Mouse (Mus musculus) CH12.LX (cell line): ENCODE measurements around the gene Irf2bp2. TPM values are rescaled to one million over a fixed set of nuclear protein-coding genes. Genes with fewer than 3 reads are reported as not detected.

Experiments used
- DNase-seq: peaks from one replicate; pipeline ENCODE4 v3.0.0-alpha.2; 2013; ENCODE audit errors: extremely low read depth
- H3K27ac ChIP-seq: 2 replicates; pipeline ENCODE4 v1.5.1; 2012; ENCODE audit warnings: low read depth, mild to moderate bottlenecking, control low read depth, moderate library complexity; ENCODE audit not compliant: insufficient read depth
- H3K27me3 ChIP-seq: replicated peaks from 2 replicates; pipeline ENCODE3; 2012; ENCODE audit warnings: inconsistent platforms
- H3K36me3 ChIP-seq, 2 experiments: replicated peaks in 1 of 2; 2 replicates each; pipeline versions ENCODE3 to v1.6.1; 2012; ENCODE audit warnings: inconsistent platforms in 1 of 2, low read length in 1 of 2, mild to moderate bottlenecking in 1 of 2, mixed read lengths in 1 of 2, moderate library complexity in 1 of 2; ENCODE audit not compliant: control insufficient read depth in 1 of 2, insufficient read depth in 1 of 2
- H3K4me1 ChIP-seq, 2 experiments: 2 replicates each; pipeline ENCODE4 v1.6.1; 2012; ENCODE audit warnings: inconsistent platforms in 1 of 2, moderate library complexity in 1 of 2; ENCODE audit not compliant: insufficient read depth in 2 of 2, control insufficient read depth in 1 of 2
- H3K4me2 ChIP-seq: 2 replicates; pipeline ENCODE4 v1.6.1; 2012; ENCODE audit warnings: low read depth, mild to moderate bottlenecking, control low read depth; ENCODE audit not compliant: poor library complexity, insufficient read depth, severe bottlenecking
- H3K4me3 ChIP-seq, 3 experiments: fragments of 150-350 bp in 1 of 3; sonication (generic) in 1 of 3; replicated peaks in 1 of 3; 2 replicates each; pipeline versions ENCODE3 to v1.5.1; 2011 to 2012; ENCODE audit warnings: low read depth in 2 of 3, low read length in 2 of 3, mild to moderate bottlenecking in 2 of 3, moderate library complexity in 2 of 3, control low read depth in 1 of 3, improper control_type of control experiment in 1 of 3, inconsistent platforms in 1 of 3, mixed read lengths in 1 of 3; ENCODE audit not compliant: poor library complexity in 1 of 3
- H3K79me2 ChIP-seq: replicated peaks from 2 replicates; pipeline ENCODE4 v1.6.1; 2012; ENCODE audit warnings: mild to moderate bottlenecking, moderate library complexity; ENCODE audit not compliant: control insufficient read depth, poor library complexity, insufficient read depth, severe bottlenecking; ENCODE audit errors: extremely low read depth
- H3K9ac ChIP-seq: 2 replicates; pipeline ENCODE4 v1.6.1; 2012; ENCODE audit warnings: low read depth, mild to moderate bottlenecking, control low read depth, moderate library complexity; ENCODE audit not compliant: insufficient read depth
- H3K9me3 ChIP-seq: replicated peaks from 2 replicates; pipeline ENCODE3; 2012; ENCODE audit warnings: low read length, inconsistent platforms, mixed read lengths
- BHLHE40 ChIP-seq: IDR thresholded peaks from 2 replicates; pipeline ENCODE4 v1.6.1; 2011; ENCODE audit warnings: mild to moderate bottlenecking, low read depth, low read length, improper control_type of control experiment
- CHD1 ChIP-seq: IDR thresholded peaks from 2 replicates; pipeline ENCODE4 v1.6.1; 2012; ENCODE audit warnings: low read depth, low read length, improper control_type of control experiment, inconsistent platforms
- CHD2 ChIP-seq: IDR thresholded peaks from 2 replicates; pipeline ENCODE4 v1.6.1; 2011; ENCODE audit warnings: low read length, improper control_type of control experiment
- CTCF ChIP-seq, 2 experiments: IDR thresholded peaks in 1 of 2; conservative IDR thresholded peaks in 1 of 2; 2 replicates each; pipeline ENCODE4 v1.5.1; 2011 to 2012; ENCODE audit warnings: low read depth in 2 of 2, low read length in 2 of 2, improper control_type of control experiment in 1 of 2, inconsistent platforms in 1 of 2, mild to moderate bottlenecking in 1 of 2, moderate library complexity in 1 of 2
- E2F4 ChIP-seq: IDR thresholded peaks from 2 replicates; pipeline ENCODE4 v1.6.1; 2011; ENCODE audit warnings: low read depth, low read length, improper control_type of control experiment; ENCODE audit not compliant: insufficient replicate concordance
- ELF1 ChIP-seq: IDR thresholded peaks from 2 replicates; pipeline ENCODE4 v1.6.1; 2014; ENCODE audit warnings: low read depth, mild to moderate bottlenecking, inconsistent platforms, low read length, improper control_type of control experiment
- EP300 ChIP-seq: IDR thresholded peaks from 2 replicates; pipeline ENCODE4 v1.6.1; 2011; ENCODE audit warnings: low read length, improper control_type of control experiment
- ETS1 ChIP-seq: conservative IDR thresholded peaks from 2 replicates; pipeline ENCODE4 v1.6.1; 2012; ENCODE audit warnings: low read depth, mild to moderate bottlenecking, inconsistent platforms, low read length, improper control_type of control experiment, moderate library complexity
- HCFC1 ChIP-seq: IDR thresholded peaks from 2 replicates; pipeline ENCODE4 v1.6.1; 2012; ENCODE audit warnings: low read depth, mild to moderate bottlenecking, inconsistent platforms, low read length, improper control_type of control experiment
- IRF4 ChIP-seq: IDR thresholded peaks from 2 replicates; pipeline ENCODE4 v1.6.1; 2014; ENCODE audit warnings: low read depth, mild to moderate bottlenecking, inconsistent platforms, low read length, improper control_type of control experiment
- JUND ChIP-seq: conservative IDR thresholded peaks from 2 replicates; pipeline ENCODE4 v1.6.1; 2011; ENCODE audit warnings: low read depth, low read length, improper control_type of control experiment
- MAFK ChIP-seq: IDR thresholded peaks from 2 replicates; pipeline ENCODE4 v1.6.1; 2011; ENCODE audit warnings: low read length, improper control_type of control experiment; ENCODE audit not compliant: insufficient replicate concordance
- MAX ChIP-seq: IDR thresholded peaks from 2 replicates; pipeline ENCODE4 v1.6.1; 2011; ENCODE audit warnings: low read length, improper control_type of control experiment
- MAZ ChIP-seq: IDR thresholded peaks from 2 replicates; pipeline ENCODE4 v1.6.1; 2012; ENCODE audit warnings: low read depth, mild to moderate bottlenecking, inconsistent platforms, low read length, improper control_type of control experiment, moderate library complexity
- MXI1 ChIP-seq: IDR thresholded peaks from 2 replicates; pipeline ENCODE4 v1.6.1; 2011; ENCODE audit warnings: mild to moderate bottlenecking, low read depth, low read length, improper control_type of control experiment
- NELFE ChIP-seq: IDR thresholded peaks from 2 replicates; pipeline ENCODE4 v1.6.1; 2011; ENCODE audit warnings: low read depth, low read length, improper control_type of control experiment
- NRF1 ChIP-seq: IDR thresholded peaks from 2 replicates; pipeline ENCODE4 v1.6.1; 2014; ENCODE audit warnings: low read depth, mild to moderate bottlenecking, inconsistent platforms, low read length, improper control_type of control experiment, moderate library complexity
- POLR2A ChIP-seq: IDR thresholded peaks from 2 replicates; pipeline ENCODE4 v1.6.1; 2011; ENCODE audit warnings: low read depth, mild to moderate bottlenecking, improper control_type of control experiment, low read length
- POLR2AphosphoS2 ChIP-seq: IDR thresholded peaks from 2 replicates; pipeline ENCODE4 v1.6.1; 2011; ENCODE audit warnings: low read depth, low read length, improper control_type of control experiment
- RAD21 ChIP-seq: IDR thresholded peaks from 2 replicates; pipeline ENCODE4 v1.6.1; 2011; ENCODE audit warnings: low read depth, mild to moderate bottlenecking, low read length, improper control_type of control experiment, moderate library complexity
- RCOR1 ChIP-seq: conservative IDR thresholded peaks from 2 replicates; pipeline ENCODE4 v1.6.1; 2012; ENCODE audit warnings: low read depth, mild to moderate bottlenecking, inconsistent platforms, low read length, improper control_type of control experiment
- SIN3A ChIP-seq: IDR thresholded peaks from 2 replicates; pipeline ENCODE4 v1.6.1; 2012; ENCODE audit warnings: low read length, improper control_type of control experiment, inconsistent platforms
- TBP ChIP-seq: conservative IDR thresholded peaks from 2 replicates; pipeline ENCODE4 v1.6.1; 2011; ENCODE audit warnings: low read depth, low read length, improper control_type of control experiment
- TCF12 ChIP-seq: IDR thresholded peaks from 2 replicates; pipeline ENCODE4 v1.6.1; 2014; ENCODE audit warnings: low read depth, mild to moderate bottlenecking, inconsistent platforms, low read length, improper control_type of control experiment
- UBTF ChIP-seq: IDR thresholded peaks from 2 replicates; pipeline ENCODE4 v1.6.1; 2012; ENCODE audit warnings: low read depth, mild to moderate bottlenecking, inconsistent platforms, low read length, improper control_type of control experiment, moderate library complexity
- USF1 ChIP-seq: IDR thresholded peaks from 2 replicates; pipeline ENCODE4 v1.6.1; 2014; ENCODE audit warnings: low read depth, mild to moderate bottlenecking, inconsistent platforms, low read length, improper control_type of control experiment
- ZC3H11A ChIP-seq: IDR thresholded peaks from 2 replicates; pipeline ENCODE4 v1.6.1; 2012; ENCODE audit warnings: low read depth, mild to moderate bottlenecking, inconsistent platforms, low read length, improper control_type of control experiment
- ZKSCAN1 ChIP-seq: IDR thresholded peaks from 2 replicates; pipeline ENCODE4 v1.6.1; 2012; ENCODE audit warnings: low read depth, inconsistent platforms, low read length, improper control_type of control experiment, borderline replicate concordance
- ZMIZ1 ChIP-seq: IDR thresholded peaks from 2 replicates; pipeline ENCODE4 v1.6.1; 2012; ENCODE audit warnings: low read depth, mild to moderate bottlenecking, inconsistent platforms, low read length, improper control_type of control experiment
- ZNF384 ChIP-seq: IDR thresholded peaks from 2 replicates; pipeline ENCODE4 v1.6.1; 2012; ENCODE audit warnings: low read depth, low read length, improper control_type of control experiment, inconsistent platforms
- dilution Hi-C: fragments of 300-500 bp; cut with MboI; formaldehyde crosslinking; loops from 2 replicates; pipeline ENCODE4 v1.14.3; 2020; ENCODE audit warnings: low sequenced_read_pairs; ENCODE audit not compliant: extremely low pct_unique_long_range_greater_than_20kb, extremely low pct_ligation_motif_present
- in situ Hi-C: fragments of 300-500 bp; cut with MboI; formaldehyde crosslinking; loops from 3 replicates; pipeline ENCODE4 v1.14.3; 2019; ENCODE audit warnings: low sequenced_read_pairs, low pct_ligation_motif_present, low pct_unique_long_range_greater_than_20kb, mixed read lengths
- polyA plus RNA-seq: library from polyadenylated mRNA; unstranded; fragments of >175 nt; gene quantifications from 2 replicates; pipeline ENCODE4 v1.2.1, GENCODE M21; 2012; ENCODE audit warnings: low read depth; ENCODE audit not compliant: insufficient read length
- total RNA-seq, 2 experiments: library from RNA; depleted of rRNA; stranded (reverse); fragments of 300-350 nt in 1 of 2; fragments of >200 nt in 1 of 2; gene quantifications; 2 replicates each; pipeline ENCODE4 v1.2.3; 2012 to 2014

The Irf2bp2 gene
- total and polyA plus RNA-seq, 3 experiments, result 19.9 to 31.2 (median 28.6) TPM

GRCm38 (mm10) chr8:126596097-126596634, 2.4 kb upstream of the Irf2bp2 start (continued):
- TF ChIP-seq IRF4 (peak; percentile 89), HCFC1 (peak; percentile 41), SIN3A (peak; percentile 71), MXI1 (peak; percentile 82), POLR2A (peak; percentile 66; the same call in 1 of the 2 replicates), ELF1 (peak; percentile 56; the same call in 1 of the 2 replicates), ZKSCAN1 (no peak), ZC3H11A (no peak), JUND (0 out of 2 replicates have a peak, but pooled peaks have one; percentile 25), POLR2AphosphoS2 (peak; percentile 52; the same call in 1 of the 2 replicates), BHLHE40 (peak; percentile 85), ZNF384 (peak; percentile 88), NELFE (0 out of 2 replicates have a peak, but pooled peaks have one; percentile 41), MAX (peak; percentile 74; the same call in 1 of the 2 replicates), TCF12 (peak; percentile 88; the same call in 1 of the 2 replicates), USF1 (peak; percentile 78), NRF1 (no peak), CTCF (conservative IDR thresholded peaks at IDR 0.05 in 1 of 2, IDR thresholded peaks at IDR 0.05 in 1 of 2; ENCODE audit: low read depth in 2 of 2, low read length in 2 of 2) (no peak), UBTF (no peak)

- Histone ChIP-seq H3K79me2 (peaks cover 28% of the 10 kb centered on the region), H3K36me3 (peaks cover 7 to 16% of the 10 kb centered on the region in 2 experiments), H3K9ac (peak overlapping the region; percentile 91), H3K27me3 (no peaks in the 10 kb centered on the region), H3K27ac (peak overlapping the region; percentile 98), H3K4me3 (peak overlapping the region; percentile 75 to 89 (median 80)), H3K4me2 (peak overlapping the region; percentile 78), H3K4me1 (peaks cover 15 to 45% of the 10 kb centered on the region in 2 experiments), H3K9me3 (no peaks in the 10 kb centered on the region)
- dilution Hi-C loops, result no loop called here
- DNase-seq, result no peak
- in situ Hi-C loops, result loop anchor here (5.0 to 10.0 kb wide), 3 partner anchors 162 to 329 kb away; no protein-coding TSS in a partner anchor
- TF ChIP-seq RCOR1 (no peak; the same call in 1 of the 2 replicates), MAZ (0 out of 2 replicates have a peak, but pooled peaks have one; percentile 7), NRF1 (peak; percentile 9; the same call in 1 of the 2 replicates), MAX (peak; percentile 81), NELFE (0 out of 2 replicates have a peak, but pooled peaks have one; percentile 6), RAD21 (no peak; the same call in none of the 2 replicates), MAFK (0 out of 2 replicates have a peak, but pooled peaks have one; percentile 61), UBTF (peak; percentile 47), BHLHE40 (peak; percentile 94), POLR2AphosphoS2 (peak; percentile 9; the same call in 1 of the 2 replicates), JUND (no peak), ZC3H11A (no peak), POLR2A (peak; percentile 10; the same call in 1 of the 2 replicates), EP300 (peak; percentile 30; the same call in 1 of the 2 replicates), CHD2 (peak; percentile 11; the same call in 1 of the 2 replicates), ZNF384 (no peak), E2F4 (no peak), ETS1 (peak; percentile 60), USF1 (peak; percentile 36; the same call in 1 of the 2 replicates), CHD1 (0 out of 2 replicates have a peak, but pooled peaks have one; percentile 20), TBP (0 out of 2 replicates have a peak, but pooled peaks have one; percentile 27), MXI1 (peak; percentile 60; the same call in 1 of the 2 replicates), IRF4 (peak; percentile 17; the same call in 1 of the 2 replicates), TCF12 (0 out of 2 replicates have a peak, but pooled peaks have one; percentile 30), ZMIZ1 (peak; percentile 52)
Observed at GRCm38 (mm10) chr8:126595204-126596061, 1.6 kb upstream of the Irf2bp2 start.
